Mouse (Mus musculus): ENCODE data around the gene Sin3a.

Gene Sin3a

GRCm38 (mm10) chr9:57071801-57072351 lies at the start of gene Sin3a:
Sin3a (plus strand) TSS chr9:57072040.
- DNase-seq (ENCODE audit: low read depth, low spot score) = peak; percentile 56

- DNase-seq (ENCODE audit: low read depth, low spot score) = no peak
These were observed 40.1 kb upstream of the Sin3a start for GRCm38 (mm10) chr9:57031756-57032155.

- peak; percentile 57 for DNase-seq (ENCODE audit: low read depth, low spot score)
These were observed 15.6 kb upstream of the Sin3a start for GRCm38 (mm10) chr9:57056237-57056636.

- DNase-seq (ENCODE audit: low read depth, low spot score) = no peak
These were observed 7.7 kb upstream of the Sin3a start for GRCm38 (mm10) chr9:57064164-57064563.

GRCm38 (mm10) chr9:57068266-57068665 lies 3.6 kb upstream of the Sin3a start:
- no peak for DNase-seq (ENCODE audit: low read depth, low spot score)

GRCm38 (mm10) chr9:57070262-57070661 lies 1.6 kb upstream of the Sin3a start:
- no peak for DNase-seq (ENCODE audit: low read depth, low spot score)

GRCm38 (mm10) chr9:57070800-57071545 lies 867 bp upstream of the Sin3a start:
- DNase-seq (ENCODE audit: low read depth, low spot score) = no peak

- DNase-seq (ENCODE audit: low read depth, low spot score) = no peak
These were observed 717 bp downstream of the Sin3a start for GRCm38 (mm10) chr9:57072526-57072988.

GRCm38 (mm10) chr9:57072989-57073789 lies 1.3 kb downstream of the Sin3a start:
- DNase-seq (ENCODE audit: low read depth, low spot score) = peak; percentile 100

GRCm38 (mm10) chr9:57073790-57074094 lies 1.9 kb downstream of the Sin3a start:
- no peak for DNase-seq (ENCODE audit: low read depth, low spot score)

- DNase-seq (ENCODE audit: low read depth, low spot score) = peak; percentile 66
These were observed 2.5 kb downstream of the Sin3a start for GRCm38 (mm10) chr9:57074171-57074821.

- peak; percentile 80 for DNase-seq (ENCODE audit: low read depth, low spot score)
These were observed 3.2 kb downstream of the Sin3a start for GRCm38 (mm10) chr9:57074822-57075603.

- DNase-seq (ENCODE audit: low read depth, low spot score) = peak; percentile 99
These were observed 4.0 kb downstream of the Sin3a start for GRCm38 (mm10) chr9:57075681-57076381.

GRCm38 (mm10) chr9:57076701-57077660 lies 5.1 kb downstream of the Sin3a start:
- DNase-seq (ENCODE audit: low read depth, low spot score) = peak; percentile 79

- DNase-seq (ENCODE audit: low read depth, low spot score) = no peak
These were observed 10.4 kb downstream of the Sin3a start for GRCm38 (mm10) chr9:57082236-57082635.

- DNase-seq (ENCODE audit: low read depth, low spot score) = no peak
These were observed 45.5 kb downstream of the Sin3a start for GRCm38 (mm10) chr9:57117261-57117755.

- DNase-seq (ENCODE audit: low read depth, low spot score) = no peak
These were observed 57.8 kb downstream of the Sin3a start for GRCm38 (mm10) chr9:57129641-57130040.

- DNase-seq (ENCODE audit: low read depth, low spot score) = peak; percentile 87
These were observed 59.0 kb downstream of the Sin3a start, which contains the start of gene Man2c1 for GRCm38 (mm10) chr9:57130577-57131433. Man2c1 (plus strand) TSS chr9:57130690.

All from skeletal muscle tissue, adult 2 months (tissue).